Comparison of ENCODE assay signal across 8 mouse cellular contexts in genomic region chr13:73536824-73537223, GRCm38 (mm10). TPM values are rescaled to one million over a fixed set of nuclear protein-coding genes. Genes with fewer than 3 reads are reported as not detected.
A peak's percentile ranks its signal among the peaks of the same experiment; 100 is the strongest.
DNase-seq lines count a peak whose midpoint lies in the region; ATAC-seq and TF ChIP-seq lines count a peak whose summit lies in the region.

No protein-coding gene starts in this region.

- peaks cover 4 to 8% of the 10 kb centered on the region in 2 experiments; a peak in 2 of 4 replicates for H3K4me1 ChIP-seq in heart, embryonic 14.5 days (ENCODE audit: control insufficient read depth in 2 of 2, insufficient read depth in 2 of 2, low read length in 2 of 2)
- peaks cover 11% of the 10 kb centered on the region for H3K4me1 ChIP-seq in hindbrain, embryonic 13.5 days (replicated peaks)
- peaks cover 3% of the 10 kb centered on the region; the same call in 1 of the 2 replicates for H3K4me1 ChIP-seq in midbrain, embryonic 11.5 days (ENCODE audit: control insufficient read depth, insufficient read depth, low read length)

- POLR2A ChIA-PET in Patski (lab: Charles Lee): no interaction called here

- no peaks in the 10 kb centered on the region for H3K36me3 ChIP-seq in heart, embryonic 14.5 days (ENCODE audit: control insufficient read depth, insufficient read depth, low read length)
- no peaks in the 10 kb centered on the region for H3K36me3 ChIP-seq in hindbrain, embryonic 13.5 days
- H3K36me3 ChIP-seq in midbrain, embryonic 11.5 days (ENCODE audit: control insufficient read depth, insufficient read depth, low read length): no peaks in the 10 kb centered on the region

- ATAC-seq in heart, embryonic 14.5 days (ENCODE audit: insufficient number of reproducible peaks, insufficient read depth, low FRiP score, low read depth): 0 out of 2 replicates have a peak, but pooled peaks have one; percentile 27
- ATAC-seq in Patski: peak; percentile 22
- 0 out of 2 replicates have a peak, but pooled peaks have one; percentile 21 for ATAC-seq in hindbrain, embryonic 13.5 days (ENCODE audit: low FRiP score)
- peak; percentile 27; the same call in 1 of the 2 replicates for ATAC-seq in midbrain, embryonic 11.5 days (ENCODE audit: low FRiP score)

- H3K9me3 ChIP-seq in heart, embryonic 14.5 days (ENCODE audit: control insufficient read depth, low read length): no peaks in the 10 kb centered on the region
- no peaks in the 10 kb centered on the region for H3K9me3 ChIP-seq in hindbrain, embryonic 13.5 days
- H3K9me3 ChIP-seq in midbrain, embryonic 11.5 days (ENCODE audit: control insufficient read depth, low read length): no peaks in the 10 kb centered on the region

- peak overlapping the region; percentile 47 to 51 for H3K4me3 ChIP-seq in heart, embryonic 14.5 days (ENCODE audit: control insufficient read depth in 1 of 2, insufficient read depth in 1 of 2, low read depth in 1 of 2, low read length in 2 of 2)
- peak overlapping the region; percentile 48 for H3K4me3 ChIP-seq in hindbrain, embryonic 13.5 days
- peak overlapping the region; percentile 38 for H3K4me3 ChIP-seq in midbrain, embryonic 11.5 days (ENCODE audit: low read depth, low read length)

- in situ Hi-C loops in Patski (cut with MboI; ENCODE audit: low pct_unique_long_range_greater_than_20kb): no loop called here

- CTCF ChIA-PET in Patski (lab: Charles Lee): no interaction called here

- intact Hi-C loops in heart, postnatal 10 days (cut with DNase I): no loop called here

- no peak overlapping the region for H3K27ac ChIP-seq in heart, embryonic 14.5 days (replicated peaks in 1 of 2; ENCODE audit: control insufficient read depth in 1 of 2, insufficient read depth in 1 of 2, low read depth in 2 of 2, low read length in 2 of 2)
- no peak overlapping the region for H3K27ac ChIP-seq in hindbrain, embryonic 13.5 days
- H3K27ac ChIP-seq in midbrain, embryonic 11.5 days (ENCODE audit: low read depth, low read length): no peak overlapping the region

- TF ChIP-seq CTCF in Patski (IDR thresholded peaks at IDR 0.05): no peak

- H3K9ac ChIP-seq in heart, embryonic 14.5 days (ENCODE audit: low read length): peak overlapping the region; percentile 54
- H3K9ac ChIP-seq in hindbrain, embryonic 13.5 days: peak overlapping the region; percentile 61
- peak overlapping the region; percentile 2; the same call in 1 of the 2 replicates for H3K9ac ChIP-seq in midbrain, embryonic 11.5 days (ENCODE audit: low read length)

- peak overlapping the region; percentile 87 for H3K4me2 ChIP-seq in heart, embryonic 14.5 days (ENCODE audit: low read length)
- peak overlapping the region; percentile 80 for H3K4me2 ChIP-seq in hindbrain, embryonic 13.5 days
- H3K4me2 ChIP-seq in midbrain, embryonic 11.5 days: peak overlapping the region; percentile 49

- no peak for DNase-seq in heart, postnatal 10 days
- no peak for DNase-seq in Patski (ENCODE audit: low read depth, low spot score)
- DNase-seq in midbrain, embryonic 11.5 days (ENCODE audit: low spot score, missing footprints): no peak
- DNase-seq in embryo, embryonic 9.5 days (ENCODE audit: extremely low spot score): no peak
- no peak for DNase-seq in right cerebral cortex, postnatal 36 days (ENCODE audit: low spot score in 2 of 2)
- no peak for DNase-seq in cerebellum, postnatal 10 days

- H3K27me3 ChIP-seq in heart, embryonic 14.5 days (ENCODE audit: control insufficient read depth, insufficient read depth, low read length): peaks cover 42% of the 10 kb centered on the region
- H3K27me3 ChIP-seq in Patski: peaks cover 50% of the 10 kb centered on the region
- H3K27me3 ChIP-seq in hindbrain, embryonic 13.5 days: peaks cover 70% of the 10 kb centered on the region
- peaks cover 32% of the 10 kb centered on the region for H3K27me3 ChIP-seq in midbrain, embryonic 11.5 days (ENCODE audit: control insufficient read depth, insufficient read depth, low read length)

- 15% methylated on average over 13 of the region's 13 CpGs for WGBS in heart, embryonic 14.5 days
- WGBS in hindbrain, embryonic 13.5 days: 21% methylated on average over 13 of the region's 13 CpGs
- 21% methylated on average over 13 of the region's 13 CpGs for WGBS in midbrain, embryonic 11.5 days

RNA-seq across cellular contexts. Expression of gene Slc6a3, which starts 0.3 kb away (rescaled TPM):
- polyA plus RNA-seq in heart, embryonic 14.5 days (2014; fragmentation: Nextera tagmentation; extraction: Ambion mirVana): 0.05 and 0.09 TPM in 2 replicates
- not detected for total RNA-seq in heart, postnatal 10 days (2021)
- polyA plus RNA-seq in Patski (2021): not detected
- polyA plus RNA-seq in hindbrain, embryonic 13.5 days (2015; fragmentation: Nextera tagmentation; extraction: Ambion mirVana): 0.06 and 0.13 TPM in 2 replicates
- 0.11 and 0.30 TPM in 2 replicates for polyA plus RNA-seq in midbrain, embryonic 11.5 days (2014; fragmentation: Nextera tagmentation; extraction: Ambion mirVana)

Comparison
In these comparisons a context has a peak if more than half of its experiments do, and no peak if none do; other contexts are left out.
1. H3K9ac ChIP-seq: peak in every context shown above with its lines; median percentile 61 in hindbrain, embryonic 13.5 days; 54 in heart, embryonic 14.5 days; 2 in midbrain, embryonic 11.5 days.